Mouse (Mus musculus) B cell, adult (primary cell): ENCODE results near the gene Phkg2. TPM values are rescaled to one million over a fixed set of nuclear protein-coding genes. Genes with fewer than 3 reads are reported as not detected.

ENCODE experiments used
- total RNA-seq: library from RNA; stranded (reverse); gene quantifications from 4 replicates; pipeline ENCODE4 v1.2.4, GENCODE M21; 2023; ENCODE audit not compliant: inconsistent age

The Phkg2 gene
- total RNA-seq = 122 to 139 TPM (median 127 TPM) in 4 replicates

DNA sequence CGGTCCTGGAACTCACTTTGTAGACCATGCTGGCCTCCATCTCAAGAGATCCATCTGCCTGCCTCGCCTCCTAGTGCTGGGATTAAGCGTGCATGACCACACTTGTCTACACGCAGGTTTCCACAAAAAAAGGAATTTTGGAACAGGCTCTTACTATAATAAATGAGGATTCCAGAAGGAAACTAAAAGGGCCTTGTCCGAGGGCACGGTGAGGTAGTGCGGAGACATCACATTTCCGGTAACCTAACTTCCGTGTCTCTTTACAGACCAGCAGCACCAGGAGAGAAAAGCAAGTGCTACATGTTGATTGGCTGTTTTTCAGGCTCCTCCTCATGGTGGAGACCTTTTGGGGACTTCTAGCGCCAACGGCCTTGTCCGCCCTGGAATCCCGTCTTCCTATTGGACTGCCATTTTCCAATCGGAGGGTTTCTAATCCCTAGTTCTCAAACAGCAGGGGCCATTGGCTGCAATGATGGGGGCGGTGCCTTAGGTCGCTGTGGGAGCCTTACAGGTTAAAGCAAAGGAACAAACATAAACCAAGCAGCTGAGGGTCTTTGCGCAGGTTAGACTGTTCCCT, at the start of gene Phkg2:
Phkg2 (plus strand) TSS at position 446 of the 577 bp plus-strand sequence.

GRCm38 (mm10) chr7:127561340-127561858, 11.7 kb upstream of the Phkg2 start, which contains the start of gene Tmem265:
Tmem265 (plus strand) TSS chr7:127561390.

GRCm38 (mm10) chr7:127588011-127588871, 15.1 kb downstream of the Phkg2 start, which contains the start of the genes Ccdc189 and Rnf40:
Ccdc189 (minus strand) TSS chr7:127588595.
Rnf40 (plus strand) TSS chr7:127588767.

GRCm38 (mm10) chr7:127614891-127615843, 42.0 kb downstream of the Phkg2 start, which contains the start of gene Zfp629:
Zfp629 (minus strand) TSS chr7:127615797.

Other genes starting within 250 kb of the Phkg2 start
- 1.7 to 3.4 TPM (median 2.6 TPM) in 4 replicates for gene Zfp768, start 227.8 kb upstream of the Phkg2 start, total RNA-seq
- gene Zfp747, start 197.3 kb upstream of the Phkg2 start, total RNA-seq = 11.0 to 14.9 TPM (median 12.9 TPM) in 4 replicates
- 3.5 to 3.9 TPM (median 3.6 TPM) in 4 replicates for gene 9130019O22Rik, start 186.2 kb upstream of the Phkg2 start, total RNA-seq
- 5.4 to 8.1 TPM (median 6.8 TPM) in 4 replicates for gene E430018J23Rik, start 179.7 kb upstream of the Phkg2 start, total RNA-seq
- 8.6 to 9.8 TPM (median 9.1 TPM) in 4 replicates for gene Zfp764, start 166.5 kb upstream of the Phkg2 start, total RNA-seq
- gene Zfp688, start 151.3 kb upstream of the Phkg2 start, total RNA-seq = 12.1 to 16.3 TPM (median 13.2 TPM) in 4 replicates
- gene Zfp689, start 124.2 kb upstream of the Phkg2 start, total RNA-seq = 5.1 to 6.1 TPM (median 5.8 TPM) in 4 replicates
- gene Prr14, start 113.7 kb upstream of the Phkg2 start, total RNA-seq = 134 to 156 TPM (median 146 TPM) in 4 replicates
- 285 to 303 TPM (median 297 TPM) in 4 replicates for gene Fbrs, start 94.1 kb upstream of the Phkg2 start, total RNA-seq
- gene Srcap, start 61.4 kb upstream of the Phkg2 start, total RNA-seq = 189 to 213 TPM (median 204 TPM) in 4 replicates
- 44.3 to 55.2 TPM (median 53.5 TPM) in 4 replicates for gene Gm42715, start 53.8 kb upstream of the Phkg2 start, total RNA-seq
- gene Tmem265, start 11.9 kb upstream of the Phkg2 start, total RNA-seq = 2.6 to 2.9 TPM in 2 of 4 replicates, not detected in the others
- 0.77 to 2.0 TPM (median 1.4 TPM) in 4 replicates for gene Ccdc189, start 15.3 kb downstream of the Phkg2 start, total RNA-seq
- gene Rnf40, start 15.4 kb downstream of the Phkg2 start, total RNA-seq = 135 to 149 TPM (median 147 TPM) in 4 replicates
- 2.8 to 6.4 TPM (median 3.5 TPM) in 4 replicates for gene Zfp629, start 42.5 kb downstream of the Phkg2 start, total RNA-seq
- gene Bcl7c, start 135.6 kb downstream of the Phkg2 start, total RNA-seq = 43.3 to 65.2 TPM (median 58.3 TPM) in 4 replicates
- gene Ctf1, start 139.4 kb downstream of the Phkg2 start, total RNA-seq = not detected in 4 replicates
- not detected in 4 replicates for gene Ctf2, start 158.8 kb downstream of the Phkg2 start, total RNA-seq
- gene Fbxl19, start 171.2 kb downstream of the Phkg2 start, total RNA-seq = 17.0 to 19.0 TPM (median 17.8 TPM) in 4 replicates
- gene Orai3, start 196.5 kb downstream of the Phkg2 start, total RNA-seq = 32.3 to 37.7 TPM (median 35.3 TPM) in 4 replicates
- gene Setd1a, start 203.3 kb downstream of the Phkg2 start, total RNA-seq = 73.8 to 89.8 TPM (median 79.6 TPM) in 4 replicates
- gene Gm49388, start 212.3 kb downstream of the Phkg2 start, total RNA-seq = 1.00 to 2.5 TPM (median 1.3 TPM) in 3 of 4 replicates, not detected in the other
- gene Hsd3b7, start 227.3 kb downstream of the Phkg2 start, total RNA-seq = 2.4 to 3.8 TPM (median 3.5 TPM) in 4 replicates